Mouse (Mus musculus) fat pad, adult 2 months (tissue): ENCODE data around the gene Emsy.

Source experiments
- DNase-seq: peaks from one replicate; pipeline ENCODE4 v3.0.0-alpha.2; 2011; ENCODE audit warnings: low read depth, low spot score; ENCODE audit errors: extremely low read depth

Emsy gene

DNA sequence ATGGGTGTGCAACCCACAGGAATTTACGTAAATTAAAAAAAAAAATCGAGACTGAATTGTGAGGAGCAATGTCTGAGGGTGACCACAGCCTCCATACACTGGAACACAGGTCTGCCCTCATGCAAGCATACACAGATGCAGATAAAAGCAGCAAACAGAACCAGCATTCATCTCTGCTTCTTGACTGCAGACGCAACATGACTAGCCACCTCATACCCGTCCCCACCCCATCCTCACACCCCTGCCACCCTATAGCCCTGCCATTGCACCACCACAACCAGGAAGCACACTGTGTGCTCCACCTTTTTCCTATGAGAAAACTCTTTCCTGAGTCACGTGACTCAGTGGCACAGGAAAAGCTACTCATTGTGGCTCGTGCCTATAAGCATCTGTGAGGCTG, 76.9 kb downstream of the Emsy start:
- DNase-seq: no peak

DNA sequence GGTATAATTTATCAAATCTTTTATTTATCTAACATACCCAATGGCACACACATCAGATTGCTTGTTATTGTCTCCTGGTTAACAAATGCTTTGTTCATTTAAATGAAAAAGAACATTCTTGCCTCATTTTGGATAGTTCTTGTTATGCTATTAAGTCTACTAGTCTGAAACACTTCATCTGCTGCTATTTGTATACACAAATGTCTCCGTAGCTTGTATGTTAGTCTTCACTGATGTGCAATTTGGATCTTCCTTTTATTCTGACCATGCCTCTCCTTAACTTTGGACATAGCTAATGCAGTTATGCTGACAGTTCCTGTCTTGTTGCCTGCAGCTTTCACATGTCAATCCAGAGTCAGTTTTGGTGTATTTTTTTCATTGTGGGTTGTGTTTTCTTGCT, 79.1 kb downstream of the Emsy start:
- DNase-seq: no peak

DNA sequence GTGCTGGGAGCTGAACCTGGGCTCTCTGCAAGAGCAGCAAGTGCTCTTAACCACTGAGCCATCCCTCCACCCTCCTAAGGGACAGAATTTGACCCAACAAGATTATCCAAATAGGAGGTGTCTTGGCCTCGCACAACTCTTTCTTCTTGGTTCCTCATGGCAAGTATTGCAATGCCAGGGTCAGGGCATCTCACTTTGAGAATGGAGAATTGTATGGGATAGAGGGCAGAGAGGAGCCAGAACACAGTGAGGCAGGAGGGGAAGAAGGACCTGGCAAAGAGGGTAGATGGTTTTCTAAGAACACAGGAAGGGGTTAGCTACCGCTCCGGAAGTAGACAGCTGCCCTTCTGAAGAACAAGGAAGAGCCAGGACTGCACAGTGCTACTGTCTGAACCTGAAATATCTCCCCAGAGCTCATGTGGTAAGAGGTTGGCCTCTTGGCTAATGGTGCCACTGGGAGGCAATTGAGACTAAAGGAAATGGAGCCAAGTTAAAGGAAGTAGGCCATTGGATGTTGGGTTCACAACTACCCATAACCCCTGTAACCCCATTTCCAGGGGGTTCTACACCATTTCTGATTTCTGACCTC, 80.8 kb downstream of the Emsy start:
- DNase-seq: no peak

DNA sequence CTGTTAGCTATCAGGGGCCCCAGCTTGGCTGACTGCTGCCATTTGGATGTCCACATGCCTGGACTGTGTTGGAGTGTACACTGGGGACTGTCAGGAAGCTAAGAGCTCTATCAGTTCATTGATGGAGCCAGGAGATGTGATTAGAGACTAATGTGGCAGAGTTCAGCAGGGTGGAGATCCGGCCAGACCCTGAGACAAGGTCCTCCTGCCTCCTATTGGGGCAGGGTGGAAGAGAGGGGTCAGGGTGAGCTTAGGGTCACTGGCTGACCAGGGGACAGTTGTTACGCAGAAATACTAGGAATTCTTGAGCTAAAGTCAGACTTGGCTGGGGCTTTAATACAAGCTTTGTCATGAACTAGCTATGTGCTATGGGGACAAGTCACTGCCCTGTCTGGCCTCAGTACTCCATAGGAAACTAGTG, 81.8 kb downstream of the Emsy start:
- no peak for DNase-seq

DNA sequence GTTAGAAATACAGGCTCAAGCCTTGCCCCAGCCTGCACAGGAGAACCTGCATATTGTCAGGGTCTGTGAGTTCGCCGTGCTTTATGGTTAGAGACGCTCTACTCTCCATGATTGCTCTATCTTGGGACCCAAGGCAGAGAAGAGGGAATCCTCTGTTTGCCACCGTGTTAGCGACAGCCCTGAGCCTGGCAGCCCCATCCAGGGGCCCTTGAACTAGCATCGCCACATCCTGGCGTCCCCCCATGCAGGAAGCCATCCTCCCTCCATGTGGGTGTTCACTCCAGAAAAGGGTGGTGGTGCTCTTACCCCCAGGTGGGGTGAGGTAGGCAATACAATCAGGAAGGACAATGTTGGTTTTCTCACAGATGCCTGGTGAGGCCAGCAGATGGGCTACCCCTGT, 82.3 kb downstream of the Emsy start:
- DNase-seq: no peak

DNA sequence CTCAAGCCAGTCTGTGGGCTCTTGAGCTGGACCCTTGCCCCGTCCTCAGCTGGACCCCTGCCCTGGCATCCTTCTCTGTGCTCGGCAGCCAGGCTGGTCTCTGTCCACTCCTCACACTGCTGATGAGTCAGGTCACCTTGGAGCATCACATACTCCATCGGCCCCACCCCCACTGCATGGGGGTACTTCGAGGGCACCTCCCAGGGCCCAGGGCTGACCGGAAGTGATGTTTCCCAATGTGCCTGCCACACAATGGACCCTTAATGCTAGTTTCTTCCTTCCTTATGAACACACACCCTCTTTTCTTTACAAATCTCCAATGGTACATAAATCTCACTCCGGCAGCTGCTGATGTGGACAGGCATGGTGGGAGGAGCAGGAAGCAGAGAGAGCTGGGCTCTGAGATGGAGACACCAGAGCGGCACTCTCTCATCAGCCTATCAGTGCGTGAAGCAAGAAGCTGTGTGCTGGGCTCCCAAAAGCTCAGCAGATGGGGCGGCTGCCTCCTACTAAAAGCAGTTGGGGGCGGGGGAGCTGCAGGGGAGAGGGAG, 83.3 kb downstream of the Emsy start:
- no peak for DNase-seq

DNA sequence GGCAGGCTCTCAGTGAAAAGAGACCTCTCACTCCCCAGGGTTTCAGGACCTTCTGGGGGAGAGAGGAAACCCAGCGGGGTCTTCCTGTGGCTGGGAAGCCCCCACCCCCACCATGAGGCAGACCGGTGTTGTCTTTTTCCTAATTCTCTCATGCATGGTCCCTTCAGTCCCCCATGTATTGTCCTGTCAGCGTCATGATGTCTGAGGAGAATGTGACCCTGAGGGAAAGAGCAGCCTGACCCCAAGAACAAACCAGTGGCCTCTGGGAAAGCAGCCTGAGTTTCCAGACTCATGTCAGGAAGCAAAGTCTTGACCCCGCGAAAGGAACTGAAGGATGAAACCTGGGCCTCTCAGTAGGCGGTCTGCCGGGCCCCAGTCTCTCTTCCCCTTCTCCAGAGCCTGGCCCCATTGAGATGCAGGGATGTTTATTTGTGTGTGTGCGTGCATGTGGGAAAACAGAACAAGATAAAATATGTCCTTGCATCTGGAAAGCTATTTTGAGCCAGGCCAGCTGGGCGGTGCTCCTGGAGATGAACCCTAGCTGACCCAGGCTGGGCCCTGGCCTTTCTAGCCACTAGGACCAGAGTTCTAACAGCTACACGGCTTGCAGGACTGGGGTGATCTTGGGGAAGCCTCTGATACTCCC, 84.2 kb downstream of the Emsy start:
- no peak for DNase-seq

DNA sequence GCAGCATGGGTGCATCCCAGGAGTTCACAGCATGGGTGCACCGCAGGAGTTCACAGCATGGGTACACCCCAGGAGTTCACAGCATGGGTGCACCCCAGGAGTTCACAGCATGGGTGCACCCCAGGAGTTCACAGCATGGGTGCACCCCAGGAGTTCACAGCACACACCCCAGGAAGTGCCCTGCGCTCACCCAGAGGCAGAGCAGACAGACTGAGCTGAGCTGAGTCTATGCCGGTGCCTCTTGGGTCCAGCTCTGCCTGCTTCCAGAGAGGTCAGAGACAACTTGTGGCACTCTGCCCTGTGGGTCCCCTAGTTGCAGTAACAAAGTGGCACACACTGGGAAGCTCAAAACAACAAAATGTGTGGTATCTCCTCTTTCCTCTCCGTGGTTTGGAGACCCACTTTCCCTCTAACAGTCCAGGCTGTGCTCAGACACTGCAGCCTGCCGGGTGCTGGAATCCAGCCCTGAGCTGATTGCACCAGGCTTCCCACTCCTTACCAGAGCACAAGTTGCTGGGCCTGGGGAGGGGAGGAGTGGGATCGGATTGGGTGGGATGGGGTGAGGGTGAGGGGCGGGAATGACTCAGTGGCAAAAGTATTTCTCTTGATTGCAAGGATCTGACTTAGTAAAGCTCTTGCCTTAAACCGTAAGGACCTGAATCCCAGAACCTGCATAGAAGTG, 85.6 kb downstream of the Emsy start:
- no peak for DNase-seq

DNA sequence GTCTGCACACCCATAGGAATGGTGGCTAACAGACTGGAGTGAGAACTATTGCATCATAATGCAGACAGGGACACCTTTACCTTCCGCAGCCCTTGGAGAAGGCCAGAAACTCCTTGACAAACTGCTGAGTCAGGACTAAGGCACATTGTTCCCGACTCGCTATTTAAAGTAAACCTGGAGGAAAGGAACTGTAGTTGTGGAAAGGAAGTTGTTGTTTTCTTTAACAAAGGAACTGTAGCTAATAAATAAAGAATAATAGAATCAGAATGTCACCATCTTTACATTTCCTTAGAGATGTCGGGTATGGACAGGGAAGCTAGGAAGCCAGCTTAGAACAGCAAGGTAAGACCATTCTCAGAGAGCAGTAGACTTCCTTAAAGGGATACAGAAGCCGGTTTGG, 89.5 kb downstream of the Emsy start:
- no peak for DNase-seq

DNA sequence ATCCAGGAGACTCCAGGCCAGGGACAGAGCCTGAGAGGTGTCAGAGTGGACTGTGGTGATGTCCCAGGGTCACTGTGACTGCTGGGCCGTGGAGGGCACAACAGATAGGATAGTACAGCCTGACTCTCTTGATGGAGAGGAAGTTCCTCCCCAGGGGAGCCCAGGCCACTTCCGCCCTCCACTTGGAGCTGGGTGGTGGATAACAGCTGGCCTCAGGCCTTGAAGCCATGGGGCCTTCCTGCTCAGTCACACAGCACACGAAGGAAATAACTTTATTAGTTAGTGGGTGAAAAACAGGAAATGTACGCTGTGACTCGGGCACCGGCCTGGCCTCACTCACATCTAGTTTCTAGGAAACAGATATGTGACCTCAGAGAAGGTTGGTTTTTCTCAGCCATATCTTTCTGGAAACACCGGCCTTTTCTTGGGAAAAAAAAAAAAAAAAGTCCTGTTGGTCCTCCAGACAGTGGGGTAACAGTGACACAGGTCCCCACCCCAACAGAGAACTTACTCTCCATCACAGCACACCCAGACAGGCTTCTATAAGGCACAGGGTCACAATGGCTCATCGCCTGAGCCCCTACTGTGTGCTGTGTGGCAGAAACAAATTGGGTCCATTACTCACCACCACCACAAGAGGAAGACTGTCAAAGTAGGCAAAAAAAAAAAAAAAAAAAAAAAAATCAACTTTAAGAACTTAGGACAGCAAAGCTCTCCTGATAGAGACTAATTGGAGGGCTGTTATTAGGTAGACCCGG, 91.8 kb downstream of the Emsy start:
- no peak for DNase-seq

DNA sequence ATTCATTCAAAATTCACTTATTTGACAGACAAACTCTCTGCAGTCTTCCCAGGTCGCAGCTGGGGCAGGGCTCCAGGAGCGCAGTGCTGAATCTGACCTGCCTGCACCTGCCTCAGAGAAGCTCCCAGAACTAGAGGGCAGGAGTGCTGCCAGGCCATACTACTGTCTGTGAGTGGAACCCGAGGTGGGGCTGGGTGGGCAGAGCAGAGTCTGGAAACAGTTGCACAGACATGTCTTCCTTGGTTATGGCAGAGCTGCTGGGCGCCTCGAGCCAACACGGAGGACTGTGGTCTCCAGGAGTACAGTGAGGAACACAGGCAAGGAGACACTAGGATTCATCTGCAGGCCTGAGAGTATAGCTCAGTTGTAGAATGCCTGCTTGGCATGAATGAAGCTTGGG, 92.6 kb downstream of the Emsy start:
- no peak for DNase-seq

DNA sequence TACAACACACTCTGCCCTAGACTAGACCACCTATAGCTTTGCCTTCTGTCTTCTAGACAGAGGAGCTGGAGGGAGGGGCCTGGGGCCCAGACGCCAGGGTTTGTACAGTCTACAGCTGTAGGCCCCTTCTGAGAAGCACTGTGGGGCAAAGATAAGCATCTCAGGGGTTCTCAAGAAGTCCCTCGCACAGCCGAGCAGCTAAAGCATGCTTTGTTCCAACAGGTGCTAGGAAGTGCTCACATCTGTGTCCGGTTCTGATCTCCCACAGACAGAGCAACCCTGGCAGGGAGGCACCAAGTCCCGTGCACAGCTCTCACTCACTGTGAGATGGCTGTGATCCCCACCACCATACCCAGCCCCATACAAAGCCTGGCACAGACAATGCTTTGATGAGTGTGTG, 93.6 kb downstream of the Emsy start:
- no peak for DNase-seq

DNA sequence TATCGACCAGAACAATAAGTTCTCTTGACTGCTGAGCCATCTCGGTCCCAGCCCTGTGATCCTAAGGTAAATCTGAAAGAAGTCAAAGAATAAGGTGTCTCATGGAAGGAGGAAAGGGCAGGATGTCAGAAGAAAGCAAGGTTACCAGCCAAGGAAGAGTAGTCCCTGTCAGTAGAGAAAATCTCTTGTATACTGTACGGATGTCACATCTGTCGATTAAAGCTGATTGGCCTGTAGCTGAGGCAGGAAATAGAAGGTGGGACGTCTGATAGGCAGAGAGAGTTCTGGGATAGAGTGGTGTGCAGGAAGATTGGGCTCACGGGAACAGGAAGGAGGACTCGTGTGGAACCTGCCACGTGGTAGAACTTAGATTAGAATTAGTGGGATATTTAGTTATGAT, 94.4 kb downstream of the Emsy start:
- no peak for DNase-seq

DNA sequence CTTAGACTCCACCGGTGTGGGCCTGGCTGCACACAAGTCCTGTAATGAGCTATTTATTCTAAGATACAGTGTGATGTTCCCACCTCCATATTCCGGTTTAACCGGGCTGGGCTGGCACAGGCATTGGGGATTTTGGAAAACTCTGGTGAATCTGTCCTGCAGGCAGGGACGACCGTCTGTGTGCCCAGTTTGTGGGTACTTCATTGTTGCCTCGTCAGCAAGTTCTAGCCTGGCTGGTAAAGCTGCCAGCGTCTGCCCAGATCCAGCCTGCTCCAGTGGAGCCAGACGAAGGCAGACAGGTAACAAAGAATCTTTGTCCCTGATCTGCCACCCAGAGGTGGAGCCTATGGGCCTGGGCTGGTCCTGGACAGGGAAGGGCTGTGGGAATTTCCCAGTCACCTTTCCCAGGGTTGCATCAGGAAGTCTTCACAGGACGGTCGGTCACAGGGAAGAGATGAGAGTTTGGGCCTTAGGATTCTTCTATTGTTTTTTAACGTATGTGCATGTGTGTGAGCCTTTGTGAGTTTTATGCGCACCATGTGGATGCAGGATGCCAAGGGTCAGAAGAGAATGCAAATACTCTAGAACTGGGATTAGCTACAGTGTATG, 94.9 kb downstream of the Emsy start:
- peak; percentile 90 for DNase-seq

DNA sequence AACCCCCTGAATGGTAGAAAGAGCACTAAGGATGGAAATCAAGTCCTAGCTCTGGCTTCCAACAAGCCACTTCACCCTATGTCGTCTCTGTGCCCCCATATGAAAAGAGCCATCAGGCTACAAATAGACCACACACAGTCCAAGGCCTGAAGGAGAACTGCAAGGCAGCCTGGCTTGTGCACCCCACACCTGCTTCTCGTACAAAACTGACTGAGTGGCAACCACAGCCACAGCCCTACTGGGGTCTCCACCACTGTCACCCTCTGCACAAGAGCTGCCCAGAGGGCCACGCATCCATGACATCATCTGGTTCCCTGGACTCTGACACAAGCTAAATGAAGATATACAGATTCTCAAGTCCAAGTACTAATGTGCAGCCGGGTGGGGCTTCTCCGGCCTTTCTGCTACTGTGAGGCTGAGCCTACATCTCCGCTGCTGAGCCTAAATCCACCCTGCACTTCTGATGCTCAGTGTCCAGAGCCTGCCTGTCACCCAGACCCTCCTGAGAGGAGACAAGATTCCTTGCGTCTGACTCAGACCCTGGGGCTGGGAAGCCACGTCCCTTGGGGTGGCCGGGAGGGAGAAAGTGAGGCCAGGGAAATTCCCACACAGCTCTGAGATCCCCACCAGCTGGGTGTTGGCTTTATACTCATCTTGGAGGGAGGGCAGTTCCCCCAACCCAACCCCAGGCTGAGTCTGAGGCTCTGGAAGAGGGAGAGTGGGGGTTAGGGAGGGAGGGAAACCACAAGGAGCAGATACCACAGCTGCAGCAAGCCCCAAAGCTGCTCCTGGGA, 98.3 kb downstream of the Emsy start:
- DNase-seq: no peak

DNA sequence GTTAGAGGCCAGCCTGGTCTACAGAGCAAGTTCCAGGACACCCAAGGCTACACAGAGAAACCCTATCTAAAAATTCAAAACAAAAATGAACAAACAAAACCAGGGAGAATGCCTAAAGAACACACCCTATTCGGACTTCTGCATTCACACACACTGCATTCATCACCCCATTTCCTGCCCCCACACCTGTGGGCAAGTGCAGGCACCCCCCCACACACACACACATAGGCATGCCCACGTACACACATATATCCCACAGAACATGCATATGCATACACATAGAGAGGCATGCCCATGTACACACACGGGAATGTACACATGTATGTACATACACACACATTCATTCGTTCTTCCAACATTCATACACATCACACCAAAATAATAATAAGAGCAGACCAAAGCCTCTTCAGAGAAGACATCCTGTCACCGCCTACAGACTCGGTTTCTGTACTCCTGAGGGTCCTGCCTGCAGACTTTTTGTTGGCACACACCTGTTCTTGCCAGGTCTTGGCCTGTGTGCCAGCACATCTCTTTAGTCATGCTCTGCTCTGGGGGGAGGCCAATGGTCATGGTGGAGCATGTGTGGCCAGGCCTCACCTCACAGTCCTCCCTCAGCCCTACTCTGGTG, 99.7 kb downstream of the Emsy start:
- no peak for DNase-seq

DNA sequence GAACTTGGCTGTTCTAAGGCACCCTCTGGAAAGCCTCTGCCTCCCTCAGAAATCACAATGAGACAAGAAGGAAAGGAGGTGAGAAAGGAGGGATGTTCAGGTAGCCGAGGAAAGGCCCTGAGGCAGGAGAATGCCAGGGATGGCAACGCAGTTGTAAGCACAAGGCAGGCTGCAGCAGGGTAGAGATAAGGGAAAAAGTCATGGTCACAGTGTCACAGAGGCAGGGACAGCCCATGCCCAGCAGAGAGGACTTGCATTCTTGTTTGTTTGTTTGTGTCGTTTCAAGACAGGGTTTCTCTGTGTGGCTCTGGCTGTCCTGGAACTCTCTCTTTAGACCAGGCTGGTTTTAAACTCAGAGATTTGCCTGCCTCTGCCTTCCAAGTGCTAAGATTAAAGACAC, 105.5 kb downstream of the Emsy start:
- DNase-seq: no peak

DNA sequence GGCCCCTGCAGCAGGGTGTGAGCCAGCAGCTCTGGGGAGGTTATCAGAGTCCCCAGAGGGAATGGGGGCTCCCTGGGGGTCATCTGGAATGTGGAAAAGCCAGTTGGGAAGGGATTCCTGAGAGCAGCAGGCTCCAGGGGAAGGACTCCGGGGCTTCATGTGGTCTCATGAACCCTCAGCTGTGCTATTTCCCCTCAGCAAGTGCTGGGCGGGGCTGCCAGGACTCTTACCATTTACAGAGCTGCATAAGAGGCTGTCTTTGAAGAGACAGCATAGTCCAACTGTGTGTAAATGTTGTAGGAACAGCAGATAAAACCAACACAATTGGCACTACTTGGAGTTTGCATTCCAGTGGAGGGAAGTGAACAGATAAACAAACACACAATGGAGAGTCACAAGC, 106.0 kb downstream of the Emsy start:
- no peak for DNase-seq

DNA sequence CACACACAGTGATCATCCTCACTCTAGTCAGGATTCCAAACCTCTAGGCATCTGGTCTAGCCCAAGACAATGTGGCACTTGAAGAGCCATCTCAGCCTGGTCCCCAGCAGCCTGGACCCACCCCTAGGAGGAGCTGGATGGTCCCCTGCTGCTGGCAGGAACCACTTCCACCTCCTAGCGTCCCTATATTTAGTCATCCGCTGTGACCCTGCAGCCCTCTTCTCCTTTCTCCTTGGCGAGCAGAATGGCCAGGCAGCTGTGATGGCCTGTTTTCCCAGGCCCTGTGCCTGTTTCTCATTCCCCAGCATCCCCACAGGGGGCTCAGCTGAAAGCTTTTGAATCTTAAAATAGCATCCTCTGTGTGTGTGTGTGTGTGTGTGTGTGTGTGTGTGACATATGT, 107.7 kb downstream of the Emsy start:
- DNase-seq: no peak

DNA sequence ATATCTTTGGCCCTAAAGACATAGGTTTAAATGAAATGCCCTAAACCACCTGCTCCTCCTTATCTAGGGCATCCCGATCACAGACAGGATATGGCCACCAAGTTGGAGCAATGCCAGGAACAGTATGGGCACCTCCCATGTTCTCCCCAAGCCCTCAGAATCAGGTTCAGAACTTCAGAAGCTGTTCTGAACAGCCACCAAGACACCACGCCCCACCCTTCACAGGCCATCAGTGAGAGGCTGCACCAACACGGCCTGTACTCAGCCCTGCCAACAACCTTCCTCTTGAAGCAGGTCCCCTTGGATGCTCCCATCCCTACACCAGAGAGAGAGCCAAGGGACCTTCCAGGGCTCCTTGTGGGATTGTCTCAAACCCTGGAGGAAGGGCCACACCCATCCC, 112.0 kb downstream of the Emsy start:
- no peak for DNase-seq
